Mouse (Mus musculus) MEL (cell line): ENCODE measurements around the gene Prkag1. TPM values are rescaled to one million over a fixed set of nuclear protein-coding genes. Genes with fewer than 3 reads are reported as not detected.
A peak's percentile ranks its signal among the peaks of the same experiment; 100 is the strongest.

Experiments used
- DNase-seq: peaks from one replicate; pipeline ENCODE4 v3.0.0; 2011; ENCODE audit warnings: low read depth, low spot score
- H3K27ac ChIP-seq: 2 replicates; pipeline ENCODE4 v1.5.1; 2012; ENCODE audit warnings: low read depth, mild to moderate bottlenecking, control low read depth, low read length, moderate library complexity; ENCODE audit not compliant: control insufficient read depth
- H3K27me3 ChIP-seq, 2 experiments: fragments of 150-350 bp in 1 of 2; sonication (generic) in 1 of 2; 2 replicates each; pipeline ENCODE4 v1.6.1; 2012; ENCODE audit warnings: low read length in 2 of 2, mild to moderate bottlenecking in 2 of 2, improper control_type of control experiment in 1 of 2, moderate library complexity in 1 of 2; ENCODE audit not compliant: insufficient read depth in 2 of 2, control insufficient read depth in 1 of 2
- H3K36me3 ChIP-seq, 2 experiments: 2 replicates each; pipeline ENCODE4 v1.6.1; 2012 to 2014; ENCODE audit warnings: low read length in 2 of 2, improper control_type of control experiment in 1 of 2, inconsistent platforms in 1 of 2, mild to moderate bottlenecking in 1 of 2; ENCODE audit not compliant: insufficient read depth in 2 of 2, control insufficient read depth in 1 of 2
- H3K4me1 ChIP-seq, 2 experiments: fragments of 150-350 bp in 1 of 2; sonication (generic) in 1 of 2; 2 replicates each; pipeline ENCODE4 v1.6.1; 2012; ENCODE audit warnings: low read length in 2 of 2, improper control_type of control experiment in 1 of 2, mild to moderate bottlenecking in 1 of 2; ENCODE audit not compliant: insufficient read depth in 2 of 2, control insufficient read depth in 1 of 2
- H3K4me3 ChIP-seq, 2 experiments: fragments of 150-350 bp in 1 of 2; sonication (generic) in 1 of 2; 2 replicates each; pipeline ENCODE4 v1.5.1; 2012; ENCODE audit warnings: low read depth in 2 of 2, low read length in 2 of 2, mild to moderate bottlenecking in 2 of 2, moderate library complexity in 2 of 2, control low read depth in 1 of 2, improper control_type of control experiment in 1 of 2; ENCODE audit not compliant: control insufficient read depth in 1 of 2, insufficient read depth in 1 of 2
- H3K79me2 ChIP-seq: 2 replicates; pipeline ENCODE4 v1.6.1; 2012; ENCODE audit warnings: mild to moderate bottlenecking, low read length, moderate library complexity; ENCODE audit not compliant: control insufficient read depth, poor library complexity, insufficient read depth
- H3K9ac ChIP-seq: 2 replicates; pipeline ENCODE4 v1.6.1; 2012; ENCODE audit warnings: low read depth, mild to moderate bottlenecking, control low read depth, low read length, moderate library complexity; ENCODE audit not compliant: control insufficient read depth, poor library complexity, severe bottlenecking
- H3K9me3 ChIP-seq: fragments of 150-350 bp; sonication (generic); replicated peaks from 2 replicates; pipeline ENCODE4 v1.6.1; 2012; ENCODE audit warnings: mild to moderate bottlenecking, low read length, improper control_type of control experiment, moderate library complexity; ENCODE audit not compliant: insufficient read depth
- CHD1 ChIP-seq: IDR thresholded peaks from 2 replicates; pipeline ENCODE4 v1.6.1; 2012; ENCODE audit warnings: low read depth, mild to moderate bottlenecking, inconsistent platforms, low read length, improper control_type of control experiment
- CHD2 ChIP-seq: IDR thresholded peaks from 2 replicates; pipeline ENCODE4 v1.6.1; 2011; ENCODE audit warnings: low read length, improper control_type of control experiment
- E2F4 ChIP-seq: IDR thresholded peaks from 2 replicates; pipeline ENCODE4 v1.6.1; 2011; ENCODE audit warnings: low read depth, low read length, improper control_type of control experiment, borderline replicate concordance
- EP300 ChIP-seq, 2 experiments: IDR thresholded peaks; 2 replicates each; pipeline ENCODE4 v1.6.1; 2011; ENCODE audit warnings: improper control_type of control experiment in 2 of 2, low read length in 2 of 2, low read depth in 1 of 2, mild to moderate bottlenecking in 1 of 2
- HCFC1 ChIP-seq: IDR thresholded peaks from 2 replicates; pipeline ENCODE4 v1.6.1; 2012; ENCODE audit warnings: low read depth, mild to moderate bottlenecking, inconsistent platforms, low read length, improper control_type of control experiment, moderate library complexity
- JUND ChIP-seq: IDR thresholded peaks from 2 replicates; pipeline ENCODE4 v1.6.1; 2011; ENCODE audit warnings: low read depth, mild to moderate bottlenecking, improper control_type of control experiment, low read length
- KAT2A ChIP-seq: conservative IDR thresholded peaks from 2 replicates; pipeline ENCODE4 v1.6.1; 2012; ENCODE audit warnings: low read depth, low read length, improper control_type of control experiment, inconsistent platforms
- MAX ChIP-seq: IDR thresholded peaks from 2 replicates; pipeline ENCODE4 v1.6.1; 2011; ENCODE audit warnings: low read length, improper control_type of control experiment
- MEF2A ChIP-seq: IDR thresholded peaks from 2 replicates; pipeline ENCODE4 v1.6.1; 2014; ENCODE audit warnings: low read depth, mild to moderate bottlenecking, inconsistent platforms, low read length, improper control_type of control experiment; ENCODE audit not compliant: poor library complexity, insufficient replicate concordance, severe bottlenecking; ENCODE audit errors: extremely low read depth
- MXI1 ChIP-seq: IDR thresholded peaks from 2 replicates; pipeline ENCODE4 v1.6.1; 2011; ENCODE audit warnings: mild to moderate bottlenecking, low read depth, low read length, improper control_type of control experiment
- MYB ChIP-seq: IDR thresholded peaks from 2 replicates; pipeline ENCODE4 v1.6.1; 2011; ENCODE audit warnings: mild to moderate bottlenecking, low read depth, low read length, improper control_type of control experiment
- NELFE ChIP-seq: IDR thresholded peaks from 2 replicates; pipeline ENCODE4 v1.6.1; 2011; ENCODE audit warnings: low read depth, low read length, improper control_type of control experiment
- POLR2AphosphoS2 ChIP-seq: IDR thresholded peaks from 2 replicates; pipeline ENCODE4 v1.6.1; 2011; ENCODE audit warnings: low read length, improper control_type of control experiment
- POLR2AphosphoS5 ChIP-seq: IDR thresholded peaks from 2 replicates; pipeline ENCODE4 v1.6.1; 2012; ENCODE audit warnings: low read depth, borderline replicate concordance, mild to moderate bottlenecking, inconsistent platforms, low read length, moderate library complexity, mixed read lengths
- RAD21 ChIP-seq: IDR thresholded peaks from 2 replicates; pipeline ENCODE4 v1.6.1; 2011; ENCODE audit warnings: mild to moderate bottlenecking, low read depth, low read length, improper control_type of control experiment
- RCOR1 ChIP-seq: IDR thresholded peaks from 2 replicates; pipeline ENCODE4 v1.6.1; 2012; ENCODE audit warnings: low read depth, mild to moderate bottlenecking, inconsistent platforms, low read length, improper control_type of control experiment
- TAL1 ChIP-seq: IDR thresholded peaks from 2 replicates; pipeline ENCODE4 v1.6.1; 2012; ENCODE audit warnings: mild to moderate bottlenecking, inconsistent platforms, low read length, moderate library complexity, mixed read lengths
- TBP ChIP-seq: IDR thresholded peaks from 2 replicates; pipeline ENCODE4 v1.8.0; 2011; ENCODE audit warnings: low read depth, low read length, improper control_type of control experiment
- TCF12 ChIP-seq: IDR thresholded peaks from 2 replicates; pipeline ENCODE4 v1.6.1; 2014; ENCODE audit warnings: low read depth, mild to moderate bottlenecking, inconsistent platforms, low read length, improper control_type of control experiment, moderate library complexity
- UBTF ChIP-seq: IDR thresholded peaks from 2 replicates; pipeline ENCODE4 v1.6.1; 2012; ENCODE audit warnings: low read depth, mild to moderate bottlenecking, inconsistent platforms, low read length, improper control_type of control experiment, moderate library complexity, borderline replicate concordance; ENCODE audit not compliant: insufficient read depth
- USF1 ChIP-seq: IDR thresholded peaks from 2 replicates; pipeline ENCODE4 v1.6.1; 2014; ENCODE audit warnings: low read depth, mild to moderate bottlenecking, inconsistent platforms, low read length, improper control_type of control experiment, moderate library complexity
- USF2 ChIP-seq, 2 experiments: IDR thresholded peaks; 2 replicates each; pipeline ENCODE4 v1.6.1; 2011 to 2012; ENCODE audit warnings: improper control_type of control experiment in 2 of 2, low read length in 2 of 2, borderline replicate concordance in 1 of 2, inconsistent platforms in 1 of 2, low read depth in 1 of 2, mild to moderate bottlenecking in 1 of 2; ENCODE audit not compliant: insufficient read depth in 1 of 2
- ZC3H11A ChIP-seq: IDR thresholded peaks from 2 replicates; pipeline ENCODE4 v1.6.1; 2012; ENCODE audit warnings: low read depth, mild to moderate bottlenecking, inconsistent platforms, low read length, improper control_type of control experiment
- ZKSCAN1 ChIP-seq: IDR thresholded peaks from 2 replicates; pipeline ENCODE4 v1.6.1; 2012; ENCODE audit warnings: low read depth, mild to moderate bottlenecking, inconsistent platforms, low read length, improper control_type of control experiment, moderate library complexity
- polyA plus RNA-seq, 2 experiments: library from polyadenylated mRNA; stranded (reverse) in 1 of 2; unstranded in 1 of 2; fragments of >175 nt in 1 of 2; fragments of >200 nt in 1 of 2; gene quantifications; 2 replicates each; pipeline versions ENCODE4 v1.2.1 to v1.2.4; 2012; ENCODE audit warnings: low replicate concordance in 2 of 2, low read depth in 1 of 2; ENCODE audit not compliant: insufficient read length in 2 of 2, insufficient read depth in 1 of 2, missing spikeins in 1 of 2
- total RNA-seq: library from RNA; depleted of rRNA; stranded (reverse); fragments of 300-350 nt; gene quantifications from 2 replicates; pipeline ENCODE4 v1.2.3, GENCODE M21; 2012

The Prkag1 gene
- total and polyA plus RNA-seq, 3 experiments: 122 to 348 (median 141) TPM

GRCm38 (mm10) chr15:98799396-98799795, 31.9 kb downstream of the Prkag1 start (continued):
- 0 out of 2 replicates have a peak, but pooled peaks have one; percentile 20 for TF ChIP-seq HCFC1
- TF ChIP-seq KAT2A: no peak
- TF ChIP-seq POLR2AphosphoS5: no peak
- TF ChIP-seq, all 39 proteins: peak for 8

- no peak overlapping the region for H3K9ac ChIP-seq
- peaks cover 0 to 7% of the 10 kb centered on the region in 2 experiments; a peak in 2 of 4 replicates for H3K36me3 ChIP-seq
- peaks cover 2 to 8% of the 10 kb centered on the region in 2 experiments; a peak in 2 of 4 replicates for H3K4me1 ChIP-seq
- no peak overlapping the region for H3K4me3 ChIP-seq
- TF ChIP-seq POLR2AphosphoS5: no peak
- TF ChIP-seq TCF12: no peak
- TF ChIP-seq NELFE: no peak
- no peak for TF ChIP-seq MYB
- no peak for TF ChIP-seq ZKSCAN1
- no peak for TF ChIP-seq TBP
- no peak for TF ChIP-seq RAD21
- no peak for TF ChIP-seq EP300 (IDR thresholded peaks at IDR 0.05; ENCODE audit: low read depth in 1 of 2, low read length in 2 of 2)
- TF ChIP-seq MEF2A: no peak
- no peak for TF ChIP-seq MXI1
- TF ChIP-seq ZC3H11A: no peak
- TF ChIP-seq TAL1: no peak
- TF ChIP-seq UBTF: no peak
- TF ChIP-seq POLR2AphosphoS2: no peak
- TF ChIP-seq USF1: no peak
- DNase-seq: no peak
- no peaks in the 10 kb centered on the region; a peak in 1 of 4 replicates for H3K27me3 ChIP-seq
- no peaks in the 10 kb centered on the region for H3K9me3 ChIP-seq
- H3K79me2 ChIP-seq: no peaks in the 10 kb centered on the region
- no peak overlapping the region for H3K27ac ChIP-seq
Observed at GRCm38 (mm10) chr15:98798903-98799302, 32.4 kb downstream of the Prkag1 start.

- no peak overlapping the region for H3K4me3 ChIP-seq
- no peaks in the 10 kb centered on the region; a peak in 1 of 4 replicates for H3K27me3 ChIP-seq
- no peak for DNase-seq
- no peaks in the 10 kb centered on the region for H3K79me2 ChIP-seq
- H3K9ac ChIP-seq: no peak overlapping the region
- TF ChIP-seq CHD1 (no peak), RCOR1 (no peak), ZC3H11A (no peak), MAX (no peak), E2F4 (no peak), JUND (no peak), USF2 (IDR thresholded peaks at IDR 0.05; ENCODE audit: borderline replicate concordance in 1 of 2, insufficient read depth in 1 of 2, low read depth in 1 of 2, low read length in 2 of 2) (no peak), POLR2AphosphoS5 (no peak), CHD2 (no peak)
- no peak overlapping the region for H3K27ac ChIP-seq
- no peaks in the 10 kb centered on the region for H3K9me3 ChIP-seq
- no peaks in the 10 kb centered on the region for H3K36me3 ChIP-seq
- H3K4me1 ChIP-seq: no peaks in the 10 kb centered on the region
Observed at GRCm38 (mm10) chr15:98797835-98798492, 33.4 kb downstream of the Prkag1 start.
